Mouse (Mus musculus) cerebellum, adult 2 months (tissue): ENCODE measurements at regions not wholly inside any gene's neighbourhood (a gene's known extent, or its start where the extent isn't known, plus 50 kb on each side); places are given as distances from the start of the nearest gene placed in this dataset.

Experiments used
- DNase-seq, 2 experiments: peaks; one replicate each; pipeline ENCODE4 v3.0.0; 2021
- H3K27ac ChIP-seq: fragments of 200-500 bp; 2 replicates; pipeline ENCODE4 v1.5.1; 2012; ENCODE audit warnings: low read length, control low read depth, inconsistent platforms; ENCODE audit not compliant: insufficient read depth
- H3K27me3 ChIP-seq: fragments of 200-500 bp; 2 replicates; pipeline ENCODE4 v1.6.1; 2012; ENCODE audit warnings: inconsistent platforms, mild to moderate bottlenecking, low read length, moderate library complexity; ENCODE audit not compliant: control insufficient read depth, insufficient read depth
- H3K4me1 ChIP-seq: fragments of 200-500 bp; 2 replicates; pipeline ENCODE4 v1.6.1; 2011; ENCODE audit warnings: low read length; ENCODE audit not compliant: control insufficient read depth, insufficient read depth
- H3K4me3 ChIP-seq: fragments of 200-500 bp; replicated peaks from 2 replicates; pipeline ENCODE3; 2011; ENCODE audit warnings: mild to moderate bottlenecking, low read depth, low read length, control low read depth; ENCODE audit not compliant: insufficient read depth
- CTCF ChIP-seq: fragments of 200-500 bp; IDR thresholded peaks from 2 replicates; pipeline ENCODE4 v1.5.1; 2011; ENCODE audit warnings: low read depth, mild to moderate bottlenecking, control low read depth, low read length, moderate library complexity, borderline replicate concordance; ENCODE audit not compliant: insufficient read depth
- POLR2A ChIP-seq: fragments of 200-500 bp; IDR thresholded peaks from 2 replicates; pipeline ENCODE4 v1.6.1; 2011; ENCODE audit warnings: low read length, control low read depth, borderline replicate concordance; ENCODE audit not compliant: insufficient read depth
- WGBS: fragments of 180-500 bp; shearing (Covaris S2); methylation state at CpG from one replicate; pipeline ENCODE4 v1.1.7; 2018; 5-methylcytosine and 5-hydroxymethylcytosine counted together

GRCm38 (mm10) chr11:111155023-111155422 is 89.1 kb downstream of the Kcnj2 start:
- peak in 1 of 2 experiments; percentile 6 for DNase-seq
- TF ChIP-seq POLR2A (no peak), CTCF (no peak)
- Histone ChIP-seq H3K27ac (no peak overlapping the region), H3K27me3 (no peaks in the 10 kb centered on the region), H3K4me1 (no peaks in the 10 kb centered on the region), H3K4me3 (no peak overlapping the region)
- WGBS = 42% methylated on average over 7 of the region's 7 CpGs

- Histone ChIP-seq H3K27me3 (no peaks in the 10 kb centered on the region), H3K4me3 (no peak overlapping the region), H3K27ac (no peak overlapping the region), H3K4me1 (no peaks in the 10 kb centered on the region)
- no peak for TF ChIP-seq CTCF
- no peak for TF ChIP-seq POLR2A
- no peak for DNase-seq
- 96% methylated on average over 7 of the region's 7 CpGs for WGBS
These were observed 89.8 kb downstream of the Kcnj2 start for GRCm38 (mm10) chr11:111155747-111156146.

- WGBS = 90% methylated on average over 2 of the region's 2 CpGs
- no peak overlapping the region for H3K27ac ChIP-seq
- DNase-seq = no peak
- no peaks in the 10 kb centered on the region for H3K4me1 ChIP-seq
- no peaks in the 10 kb centered on the region for H3K27me3 ChIP-seq
- TF ChIP-seq POLR2A = no peak
- no peak overlapping the region for H3K4me3 ChIP-seq
These were observed 93.3 kb downstream of the Kcnj2 start for GRCm38 (mm10) chr11:111159299-111159698.

- Histone ChIP-seq H3K4me3 (no peak overlapping the region), H3K27ac (no peak overlapping the region)
- TF ChIP-seq POLR2A (no peak), CTCF (no peak)
These were observed 98.9 kb downstream of the Kcnj2 start for GRCm38 (mm10) chr11:111164907-111165306.

GRCm38 (mm10) chr11:111170174-111170800 is 104.3 kb downstream of the Kcnj2 start:
- no peak for DNase-seq
- H3K4me3 ChIP-seq = no peak overlapping the region
- no peak for TF ChIP-seq CTCF
- TF ChIP-seq POLR2A = no peak
- 67% methylated on average over 5 of the region's 5 CpGs for WGBS
- 0 out of 2 replicates have a peak, but pooled peaks cover 4% of the 10 kb centered on the region for H3K4me1 ChIP-seq
- H3K27ac ChIP-seq = no peak overlapping the region
- no peaks in the 10 kb centered on the region for H3K27me3 ChIP-seq

More at GRCm38 (mm10) chr11:111164907-111165306, 98.9 kb downstream of the Kcnj2 start:
- H3K27me3 ChIP-seq = no peaks in the 10 kb centered on the region
- H3K4me1 ChIP-seq = no peaks in the 10 kb centered on the region
- DNase-seq = no peak

GRCm38 (mm10) chr11:111173525-111173924 is 107.6 kb downstream of the Kcnj2 start:
- H3K27me3 ChIP-seq = no peaks in the 10 kb centered on the region
- WGBS = 94% methylated on average over 4 of the region's 4 CpGs
- H3K4me1 ChIP-seq = peaks cover 6% of the 10 kb centered on the region; the same call in 1 of the 2 replicates
- TF ChIP-seq POLR2A (no peak), CTCF (no peak)
- no peak for DNase-seq
- no peak overlapping the region for H3K27ac ChIP-seq
- H3K4me3 ChIP-seq = no peak overlapping the region

- no peak for TF ChIP-seq CTCF
- TF ChIP-seq POLR2A = no peak
- no peak overlapping the region for H3K27ac ChIP-seq
- 71% methylated on average over 3 of the region's 3 CpGs for WGBS
These were observed 109.6 kb downstream of the Kcnj2 start for GRCm38 (mm10) chr11:111175566-111175965.

GRCm38 (mm10) chr11:111177516-111177915 is 111.6 kb downstream of the Kcnj2 start:
- 18% methylated on average over 4 of the region's 4 CpGs for WGBS

More at GRCm38 (mm10) chr11:111175566-111175965, 109.6 kb downstream of the Kcnj2 start:
- DNase-seq = no peak
- H3K4me1 ChIP-seq = peaks cover 2% of the 10 kb centered on the region; the same call in 1 of the 2 replicates
- no peaks in the 10 kb centered on the region for H3K27me3 ChIP-seq
- no peak overlapping the region for H3K4me3 ChIP-seq

More at GRCm38 (mm10) chr11:111177516-111177915, 111.6 kb downstream of the Kcnj2 start:
- peak; percentile 6 to 14 for DNase-seq
- TF ChIP-seq CTCF = no peak
- Histone ChIP-seq H3K27me3 (no peaks in the 10 kb centered on the region), H3K4me1 (peaks cover 2% of the 10 kb centered on the region; the same call in 1 of the 2 replicates), H3K27ac (no peak overlapping the region), H3K4me3 (no peak overlapping the region)
